Mouse (Mus musculus) stomach, postnatal 0 days (tissue): ENCODE measurements around the gene Kif1b.

Experiments used
- CTCF ChIP-seq: IDR thresholded peaks from 2 replicates; pipeline ENCODE4 v1.5.1; 2016; ENCODE audit warnings: antibody characterized with exemption, low read depth, mild to moderate bottlenecking, moderate library complexity
- EP300 ChIP-seq: optimal IDR thresholded peaks from 2 replicates; pipeline ENCODE3; 2016; ENCODE audit warnings: antibody characterized with exemption

GRCm38 (mm10) chr4:149149611-149150010 lies 157.9 kb downstream of the Kif1b start:
- no peak for TF ChIP-seq EP300
- TF ChIP-seq CTCF, result no peak
